Mouse (Mus musculus) liver, embryonic 14.5 days (tissue): Measurements from ENCODE around the gene Rhbdd2.

Experiments
- CTCF ChIP-seq: IDR thresholded peaks from 2 replicates; pipeline ENCODE4 v1.5.1; 2016; ENCODE audit warnings: antibody characterized with exemption, low read depth, control low read depth
- EP300 ChIP-seq: IDR thresholded peaks from 2 replicates; pipeline ENCODE4 v1.6.1; 2016; ENCODE audit warnings: antibody characterized with exemption, low read depth

DNA sequence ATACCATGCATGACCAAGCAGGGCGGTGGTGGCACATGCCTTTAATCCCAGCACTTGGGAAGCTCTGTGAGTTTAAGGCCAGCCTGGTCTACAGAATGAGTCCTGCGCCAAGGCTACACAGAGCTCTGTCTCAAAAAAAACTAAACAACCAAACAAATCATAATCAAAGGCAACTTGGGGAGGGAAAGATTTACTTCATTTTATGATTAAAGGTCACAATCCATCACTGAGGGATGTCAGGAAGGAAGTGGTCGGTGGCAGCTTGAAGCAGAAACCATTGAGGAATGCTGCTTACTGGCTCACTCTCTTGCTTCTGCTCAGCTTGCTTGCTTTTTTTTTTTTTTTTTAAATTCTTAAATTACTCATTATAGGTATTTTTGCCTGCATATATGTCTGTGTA is 44.3 kb downstream of the Rhbdd2 start:
- no peak for TF ChIP-seq CTCF
- no peak for TF ChIP-seq EP300
